Mouse (Mus musculus): ENCODE results near the gene Cdkl3. TPM values are rescaled to one million over a fixed set of nuclear protein-coding genes. Genes with fewer than 3 reads are reported as not detected.

Gene Cdkl3
- polyA plus RNA-seq, 2 experiments = 0.75 to 0.81 TPM

GRCm38 (mm10) chr11:52091261-52091660 lies 87.2 kb downstream of the Cdkl3 start:
- Histone ChIP-seq H3K9me3 (ENCODE audit: control insufficient read depth, low read length) (no peaks in the 10 kb centered on the region), H3K36me3 (replicated peaks; ENCODE audit: control insufficient read depth, insufficient read depth, low read depth) (no peaks in the 10 kb centered on the region), H3K9ac (replicated peaks) (no peak overlapping the region), H3K27ac (no peak overlapping the region), H3K4me1 (replicated peaks; ENCODE audit: control insufficient read depth in 2 of 2, insufficient read depth in 2 of 2, low read length in 1 of 2) (peaks cover 0 to 2% of the 10 kb centered on the region in 2 experiments; a peak in 2 of 4 replicates), H3K27me3 (ENCODE audit: control insufficient read depth, insufficient read depth, low read length) (no peaks in the 10 kb centered on the region), H3K4me3 (ENCODE audit: insufficient read depth in 1 of 2, low read depth in 2 of 2, low read length in 2 of 2) (no peak overlapping the region), H3K4me2 (ENCODE audit: low read depth) (no peak overlapping the region)
- ATAC-seq (ENCODE audit: insufficient read depth) (no peak), DNase-seq (ENCODE audit: low read depth in 3 of 3, low spot score in 3 of 3) (no peak)
- TF ChIP-seq CTCF (IDR thresholded peaks at IDR 0.05; ENCODE audit: low read depth) (no peak), EP300 (IDR thresholded peaks at IDR 0.05; ENCODE audit: low read depth) (no peak)
- 79% methylated on average over 9 of the region's 9 CpGs for WGBS (ENCODE audit: insufficient replicate concordance)

- no peak overlapping the region for H3K27ac ChIP-seq
- no peak for TF ChIP-seq EP300 (IDR thresholded peaks at IDR 0.05; ENCODE audit: low read depth)
- no peak for TF ChIP-seq CTCF (IDR thresholded peaks at IDR 0.05; ENCODE audit: low read depth)
- H3K4me2 ChIP-seq (ENCODE audit: low read depth) = no peak overlapping the region
- H3K9ac ChIP-seq (replicated peaks) = no peak overlapping the region
- H3K4me1 ChIP-seq (replicated peaks; ENCODE audit: control insufficient read depth in 2 of 2, insufficient read depth in 2 of 2, low read length in 1 of 2) = peaks cover 14 to 15% of the 10 kb centered on the region in 2 experiments
- no peaks in the 10 kb centered on the region for H3K27me3 ChIP-seq (ENCODE audit: control insufficient read depth, insufficient read depth, low read length)
- 30% methylated on average over 5 of the region's 5 CpGs for WGBS (ENCODE audit: insufficient replicate concordance)
- H3K36me3 ChIP-seq (replicated peaks; ENCODE audit: control insufficient read depth, insufficient read depth, low read depth) = no peaks in the 10 kb centered on the region
- no peak overlapping the region for H3K4me3 ChIP-seq (ENCODE audit: insufficient read depth in 1 of 2, low read depth in 2 of 2, low read length in 2 of 2)
- no peak for DNase-seq (ENCODE audit: low read depth in 3 of 3, low spot score in 3 of 3)
- no peaks in the 10 kb centered on the region for H3K9me3 ChIP-seq (ENCODE audit: control insufficient read depth, low read length)
- no peak for ATAC-seq (ENCODE audit: insufficient read depth)
Measured at GRCm38 (mm10) chr11:52094568-52094967, 90.5 kb downstream of the Cdkl3 start.

- Histone ChIP-seq H3K27ac (no peak overlapping the region), H3K27me3 (ENCODE audit: control insufficient read depth, insufficient read depth, low read length) (no peaks in the 10 kb centered on the region)
- 44% methylated on average over 3 of the region's 3 CpGs for WGBS (ENCODE audit: insufficient replicate concordance)
Measured at GRCm38 (mm10) chr11:52097016-52097415, 93.0 kb downstream of the Cdkl3 start.

GRCm38 (mm10) chr11:52097596-52097995 lies 93.6 kb downstream of the Cdkl3 start:
- Histone ChIP-seq H3K4me1 (replicated peaks; ENCODE audit: control insufficient read depth in 2 of 2, insufficient read depth in 2 of 2, low read length in 1 of 2) (peaks cover 32 to 39% of the 10 kb centered on the region in 2 experiments), H3K27me3 (ENCODE audit: control insufficient read depth, insufficient read depth, low read length) (no peaks in the 10 kb centered on the region), H3K36me3 (replicated peaks; ENCODE audit: control insufficient read depth, insufficient read depth, low read depth) (peaks cover 5% of the 10 kb centered on the region; the same call in 1 of the 2 replicates), H3K27ac (peak overlapping the region; percentile 93), H3K4me2 (ENCODE audit: low read depth) (peak overlapping the region; percentile 93), H3K9ac (replicated peaks) (peak overlapping the region; percentile 78), H3K4me3 (ENCODE audit: insufficient read depth in 1 of 2, low read depth in 2 of 2, low read length in 2 of 2) (peak overlapping the region in 1 of 2 experiments; percentile 77; a peak in 2 of 4 replicates), H3K9me3 (ENCODE audit: control insufficient read depth, low read length) (no peaks in the 10 kb centered on the region)
- TF ChIP-seq EP300 (IDR thresholded peaks at IDR 0.05; ENCODE audit: low read depth) (no peak), CTCF (IDR thresholded peaks at IDR 0.05; ENCODE audit: low read depth) (no peak)
- 70% methylated on average over 2 of the region's 2 CpGs for WGBS (ENCODE audit: insufficient replicate concordance)
- DNase-seq (ENCODE audit: low read depth in 3 of 3, low spot score in 3 of 3) (no peak), ATAC-seq (ENCODE audit: insufficient read depth) (no peak)

More at GRCm38 (mm10) chr11:52097016-52097415, 93.0 kb downstream of the Cdkl3 start:
- H3K4me1 ChIP-seq (replicated peaks; ENCODE audit: control insufficient read depth in 2 of 2, insufficient read depth in 2 of 2, low read length in 1 of 2) = peaks cover 31 to 34% of the 10 kb centered on the region in 2 experiments
- peaks cover 5% of the 10 kb centered on the region; the same call in 1 of the 2 replicates for H3K36me3 ChIP-seq (replicated peaks; ENCODE audit: control insufficient read depth, insufficient read depth, low read depth)
- ATAC-seq (ENCODE audit: insufficient read depth) = no peak
- DNase-seq (ENCODE audit: low read depth in 3 of 3, low spot score in 3 of 3) = no peak
- no peaks in the 10 kb centered on the region for H3K9me3 ChIP-seq (ENCODE audit: control insufficient read depth, low read length)
- no peak for TF ChIP-seq EP300 (IDR thresholded peaks at IDR 0.05; ENCODE audit: low read depth)
- TF ChIP-seq CTCF (IDR thresholded peaks at IDR 0.05; ENCODE audit: low read depth) = no peak
- H3K9ac ChIP-seq (replicated peaks) = no peak overlapping the region
- H3K4me2 ChIP-seq (ENCODE audit: low read depth) = no peak overlapping the region
- no peak overlapping the region for H3K4me3 ChIP-seq (ENCODE audit: insufficient read depth in 1 of 2, low read depth in 2 of 2, low read length in 2 of 2)

DNA sequence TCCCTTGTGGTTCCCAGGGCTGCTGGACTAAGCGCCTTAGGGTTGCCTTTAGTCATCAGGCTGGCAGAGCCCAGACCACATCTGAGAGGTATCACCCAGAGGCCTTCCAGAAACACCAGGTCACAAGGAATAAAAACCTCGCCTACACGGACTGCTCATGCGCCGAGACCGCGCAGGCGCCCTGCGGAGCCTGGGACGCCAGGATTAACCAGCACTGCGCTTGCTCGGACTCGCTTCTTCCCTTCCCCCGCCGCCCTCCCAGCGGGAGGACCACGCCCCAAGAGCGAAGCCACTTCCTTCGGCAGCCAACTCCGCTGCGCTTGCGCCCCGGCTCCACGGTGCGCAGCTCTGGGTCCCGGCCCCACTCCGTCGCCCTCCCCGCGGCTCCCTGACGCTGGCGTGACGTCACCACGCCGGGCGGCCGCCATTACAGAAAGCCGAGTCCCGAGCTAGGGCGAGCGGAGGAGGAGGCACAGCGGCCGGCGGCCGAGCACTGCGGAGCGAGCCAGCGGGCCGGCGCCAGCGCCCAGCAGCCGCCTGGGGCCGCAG lies 94.5 kb downstream of the Cdkl3 start, which contains the start of gene Ppp2ca:
Ppp2ca (plus strand) TSS at position 284 of the 549 bp plus-strand sequence.
- ATAC-seq (ENCODE audit: insufficient read depth) = peak; percentile 95
- Histone ChIP-seq H3K4me1 (replicated peaks; ENCODE audit: control insufficient read depth in 2 of 2, insufficient read depth in 2 of 2, low read length in 1 of 2) (peaks cover 37 to 45% of the 10 kb centered on the region in 2 experiments), H3K4me2 (ENCODE audit: low read depth) (peak within 1 kb of the TSS; percentile 93), H3K36me3 (replicated peaks; ENCODE audit: control insufficient read depth, insufficient read depth, low read depth) (peaks cover 7% of the 10 kb centered on the region; the same call in 1 of the 2 replicates), H3K4me3 (ENCODE audit: insufficient read depth in 1 of 2, low read depth in 2 of 2, low read length in 2 of 2) (peak within 1 kb of the TSS; percentile 77 to 92), H3K9ac (replicated peaks) (peak within 1 kb of the TSS; percentile 95), H3K27me3 (ENCODE audit: control insufficient read depth, insufficient read depth, low read length) (no peaks in the 10 kb centered on the region), H3K27ac (peak within 1 kb of the TSS; percentile 93), H3K9me3 (ENCODE audit: control insufficient read depth, low read length) (no peaks in the 10 kb centered on the region)
- under 1% methylated on average over 47 of the region's 53 CpGs for WGBS (ENCODE audit: insufficient replicate concordance)
- peak; percentile 97 to 98 (median 97) for DNase-seq (ENCODE audit: low read depth in 3 of 3, low spot score in 3 of 3)
- TF ChIP-seq CTCF (IDR thresholded peaks at IDR 0.05; ENCODE audit: low read depth) (no peak), EP300 (IDR thresholded peaks at IDR 0.05; ENCODE audit: low read depth) (no peak)

Measured in liver, embryonic 14.5 days (tissue).